Mouse (Mus musculus) heart, adult 9 months (tissue): ENCODE data around the gene Trim28.
A peak's percentile ranks its signal among the peaks of the same experiment; 100 is the strongest.

Experiments
- DNase-seq, 2 experiments: peaks; one replicate each; pipeline ENCODE4 v3.0.0; 2022; ENCODE audit warnings: low spot score in 2 of 2

Gene Trim28

GRCm38 (mm10) chr7:12998851-12999250 is at the start of gene Trim28:
Trim28 (plus strand) TSS chr7:12999114.
- DNase-seq: no peak

- DNase-seq: no peak
Observed at GRCm38 (mm10) chr7:12949872-12950229, 49.1 kb upstream of the Trim28 start.

GRCm38 (mm10) chr7:12954896-12955295 is 44.0 kb upstream of the Trim28 start:
- no peak for DNase-seq

- DNase-seq: no peak
Observed at GRCm38 (mm10) chr7:12957511-12957910, 41.4 kb upstream of the Trim28 start.

GRCm38 (mm10) chr7:12958948-12959347 is 40.0 kb upstream of the Trim28 start:
- no peak for DNase-seq

GRCm38 (mm10) chr7:12959718-12960117 is 39.2 kb upstream of the Trim28 start:
- no peak for DNase-seq

GRCm38 (mm10) chr7:12961511-12962141 is 37.3 kb upstream of the Trim28 start:
- DNase-seq: peak; percentile 53 to 70

GRCm38 (mm10) chr7:12965678-12966091 is 33.2 kb upstream of the Trim28 start, which contains the start of gene Zfp324:
Zfp324 (plus strand) TSS chr7:12965838.
- DNase-seq: peak; percentile 92 to 94

- DNase-seq: peak in 1 of 2 experiments; percentile 35
Observed at GRCm38 (mm10) chr7:12966104-12966845, 32.6 kb upstream of the Trim28 start.

- DNase-seq: no peak
Observed at GRCm38 (mm10) chr7:12970906-12971305, 28.0 kb upstream of the Trim28 start.

GRCm38 (mm10) chr7:12977682-12978389 is 21.1 kb upstream of the Trim28 start, which contains the start of gene Zfp446:
Zfp446 (plus strand) TSS chr7:12977848.
- peak; percentile 99 for DNase-seq

- peak in 1 of 2 experiments; percentile 19 for DNase-seq
Observed at GRCm38 (mm10) chr7:12978931-12979722, 19.8 kb upstream of the Trim28 start.

- DNase-seq: no peak
Observed at GRCm38 (mm10) chr7:12979776-12980175, 19.1 kb upstream of the Trim28 start.

GRCm38 (mm10) chr7:12980291-12980690 is 18.6 kb upstream of the Trim28 start:
- DNase-seq: no peak

GRCm38 (mm10) chr7:12985724-12986123 is 13.2 kb upstream of the Trim28 start:
- no peak for DNase-seq

GRCm38 (mm10) chr7:12986906-12987305 is 12.0 kb upstream of the Trim28 start:
- DNase-seq: no peak

GRCm38 (mm10) chr7:12987409-12988189 is 11.3 kb upstream of the Trim28 start:
- DNase-seq: no peak

GRCm38 (mm10) chr7:12992222-12992621 is 6.7 kb upstream of the Trim28 start:
- DNase-seq: no peak

GRCm38 (mm10) chr7:12993148-12993547 is 5.8 kb upstream of the Trim28 start:
- DNase-seq: no peak

- DNase-seq: no peak
Observed at GRCm38 (mm10) chr7:12995862-12996261, 3.1 kb upstream of the Trim28 start.

- no peak for DNase-seq
Observed at GRCm38 (mm10) chr7:12997230-12997629, 1.7 kb upstream of the Trim28 start.
